Mouse (Mus musculus): ENCODE measurements around the gene Evl.

GRCm38 (mm10) chr12:108553079-108553478 lies 1.4 kb upstream of the Evl start:
- TF ChIP-seq POLR2A (IDR thresholded peaks at IDR 0.05; ENCODE audit: low read depth, low read length): no peak
- TF ChIP-seq CTCF (conservative IDR thresholded peaks at IDR 0.05; ENCODE audit: insufficient read depth, insufficient read length, low read depth, low read length): no peak

All from kidney, adult 2 months (tissue).